Mouse (Mus musculus): Measurements from ENCODE around the gene Lyl1.
A peak's percentile ranks its signal among the peaks of the same experiment; 100 is the strongest.

Lyl1 gene

DNA sequence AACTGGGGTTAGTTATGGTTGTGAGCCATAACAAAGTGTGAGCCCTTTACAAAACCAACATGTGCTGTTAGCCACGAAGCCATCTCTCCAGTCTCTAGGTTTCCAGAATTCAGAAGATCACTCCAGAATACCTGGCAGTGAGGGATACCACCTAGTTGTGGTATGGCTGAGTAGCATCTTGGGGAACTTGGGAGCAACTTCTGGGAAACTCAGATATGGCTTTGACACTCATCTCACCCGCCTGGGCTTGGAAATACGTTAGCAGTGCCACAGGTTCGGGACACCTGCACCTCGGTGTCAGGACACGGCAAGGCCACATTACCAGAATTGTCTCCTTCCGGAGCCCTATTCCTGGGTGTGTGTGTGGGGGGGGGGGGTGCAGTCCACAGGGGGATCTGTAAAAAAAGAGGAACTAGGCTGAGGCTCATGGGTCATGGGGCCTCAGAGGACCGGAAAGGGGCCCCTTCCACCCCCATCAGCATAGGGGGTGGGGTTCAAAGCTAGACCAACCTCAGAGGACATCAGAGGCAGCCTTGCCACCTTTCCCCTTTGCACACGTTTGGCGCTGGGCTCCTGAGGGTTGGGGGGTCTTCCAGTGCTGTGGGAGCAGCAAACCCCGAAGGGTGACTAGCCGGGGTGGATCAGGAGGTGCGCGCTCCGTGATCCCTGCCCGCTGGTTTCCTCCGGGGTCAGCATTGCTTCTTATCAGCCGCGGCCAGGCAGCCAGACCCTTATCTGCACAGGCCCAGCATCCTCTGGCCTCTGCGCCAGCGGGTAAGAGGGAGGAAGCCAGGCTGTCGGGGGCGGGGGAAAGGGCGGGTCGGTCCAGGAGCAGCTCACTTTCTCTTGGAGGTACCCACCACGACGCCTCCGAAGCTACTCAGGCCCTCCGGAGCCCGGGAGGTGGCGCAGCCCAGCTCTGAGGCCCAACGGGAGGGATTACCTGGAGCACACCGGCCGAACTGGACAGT is at the start of gene Lyl1:
TSS of gene Lyl1 (plus strand) at position 517 of the 971 bp plus-strand sequence.
- DNase-seq: peak; percentile 82

- no peak for DNase-seq
These were observed 48.1 kb upstream of the Lyl1 start for GRCm38 (mm10) chr8:84653092-84653631.

DNA sequence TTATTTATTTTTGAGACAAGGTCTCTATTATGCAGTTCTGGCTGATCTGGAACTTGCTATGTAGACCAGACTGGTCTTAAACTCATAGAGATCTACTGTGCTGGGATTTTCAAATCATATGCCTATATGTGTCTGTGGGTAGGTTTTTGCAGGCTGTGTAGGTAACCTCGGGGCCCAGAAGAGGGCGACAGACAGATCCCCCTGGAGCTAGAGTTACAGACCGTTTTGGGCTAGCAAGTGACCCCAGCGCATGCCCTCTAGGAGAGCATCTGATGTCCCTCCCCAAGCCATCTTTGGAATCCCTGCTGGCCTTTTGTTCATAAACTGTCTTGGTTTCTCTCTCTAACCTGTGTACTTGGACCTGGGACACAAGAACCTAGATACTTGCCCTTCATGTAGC is 46.7 kb upstream of the Lyl1 start:
- DNase-seq: no peak

DNA sequence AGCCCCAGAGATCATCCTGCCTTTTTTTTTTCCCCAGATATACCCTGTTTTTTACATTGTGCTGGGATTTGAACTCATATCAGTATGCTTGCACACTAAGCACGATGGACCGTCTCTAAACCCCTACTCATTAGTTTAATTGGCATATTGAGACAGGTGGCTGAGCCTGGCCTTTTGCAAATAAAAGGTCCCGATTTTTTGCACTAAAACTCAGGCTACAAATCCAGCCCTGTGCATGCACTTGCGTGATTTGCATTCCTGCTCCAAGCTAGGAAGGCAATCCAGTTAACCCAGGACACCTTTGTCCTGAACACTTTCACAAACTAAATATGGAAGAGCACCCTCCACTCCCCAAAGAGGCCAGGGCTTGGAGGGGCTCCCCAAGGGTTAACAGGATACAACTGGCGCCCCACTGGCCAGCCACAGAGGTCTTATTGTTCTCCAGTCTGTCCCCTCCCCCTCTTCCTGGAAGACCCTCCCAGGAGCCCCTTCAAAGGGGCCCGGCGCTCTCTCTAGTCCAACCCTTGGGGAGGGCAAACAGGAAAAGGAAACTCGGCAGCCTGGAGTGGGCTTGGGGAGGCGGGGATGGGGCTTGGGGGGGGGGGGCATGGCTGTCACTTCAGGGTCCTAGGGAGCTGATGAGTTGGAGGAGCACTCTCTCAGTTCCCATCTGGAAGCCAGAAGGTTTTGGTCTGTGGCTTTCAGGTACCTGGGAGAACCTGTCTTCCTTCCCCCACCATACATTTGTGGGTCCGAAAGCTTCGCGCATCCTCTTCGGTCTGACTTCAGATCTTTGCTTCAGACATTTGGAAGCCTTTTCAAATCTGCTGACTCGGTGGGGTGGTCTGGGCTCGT is 45.7 kb upstream of the Lyl1 start:
- DNase-seq: peak; percentile 72

DNA sequence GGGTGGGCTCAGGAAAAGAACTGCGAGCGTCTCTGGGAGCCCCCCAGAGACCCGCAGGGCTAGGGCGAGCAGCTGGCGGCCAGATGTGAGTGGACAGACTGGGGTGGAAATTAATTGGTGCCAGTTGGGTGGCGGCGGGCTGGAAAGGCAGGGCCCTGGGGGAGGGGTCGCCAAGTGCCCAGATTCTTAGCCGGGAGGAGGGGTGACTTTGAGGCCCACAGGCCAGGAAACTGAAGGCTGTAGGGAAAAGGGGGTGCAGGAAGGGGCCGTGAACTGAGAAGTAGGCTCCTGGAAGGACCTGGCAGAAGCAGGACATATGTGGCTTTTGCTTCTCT is 45.1 kb upstream of the Lyl1 start:
- peak; percentile 59 for DNase-seq

DNA sequence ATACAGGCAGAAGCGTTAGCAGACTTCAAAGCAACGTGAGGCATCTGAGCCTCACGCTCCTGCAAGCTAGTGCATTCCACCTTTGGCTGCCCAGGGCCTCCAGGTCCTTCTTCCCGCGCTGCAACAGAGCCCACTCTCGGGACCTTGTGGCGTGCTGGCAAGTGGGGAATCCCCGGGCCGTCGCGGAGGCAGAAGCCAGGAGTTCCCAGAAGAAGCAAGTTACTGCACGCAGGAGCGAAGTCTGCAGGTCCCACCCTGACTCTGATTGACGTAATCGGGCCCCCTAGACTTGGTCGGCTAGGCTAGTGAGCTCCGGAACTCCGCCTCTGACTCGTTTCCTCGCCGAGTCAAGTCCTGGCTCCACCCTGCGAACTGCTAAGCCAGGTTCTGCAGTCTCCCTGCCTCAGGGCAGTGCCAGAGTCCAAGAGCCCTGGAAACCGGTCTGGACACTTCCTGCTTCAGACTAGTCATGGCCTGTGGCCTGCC is 44.6 kb upstream of the Lyl1 start:
- peak; percentile 91 for DNase-seq

GRCm38 (mm10) chr8:84657203-84657602 is 44.1 kb upstream of the Lyl1 start:
- DNase-seq: no peak

GRCm38 (mm10) chr8:84657680-84658079 is 43.6 kb upstream of the Lyl1 start:
- peak; percentile 42 for DNase-seq

GRCm38 (mm10) chr8:84658951-84659350 is 42.3 kb upstream of the Lyl1 start:
- no peak for DNase-seq

- DNase-seq: peak; percentile 81
These were observed 41.1 kb upstream of the Lyl1 start for GRCm38 (mm10) chr8:84659936-84660818.

DNA sequence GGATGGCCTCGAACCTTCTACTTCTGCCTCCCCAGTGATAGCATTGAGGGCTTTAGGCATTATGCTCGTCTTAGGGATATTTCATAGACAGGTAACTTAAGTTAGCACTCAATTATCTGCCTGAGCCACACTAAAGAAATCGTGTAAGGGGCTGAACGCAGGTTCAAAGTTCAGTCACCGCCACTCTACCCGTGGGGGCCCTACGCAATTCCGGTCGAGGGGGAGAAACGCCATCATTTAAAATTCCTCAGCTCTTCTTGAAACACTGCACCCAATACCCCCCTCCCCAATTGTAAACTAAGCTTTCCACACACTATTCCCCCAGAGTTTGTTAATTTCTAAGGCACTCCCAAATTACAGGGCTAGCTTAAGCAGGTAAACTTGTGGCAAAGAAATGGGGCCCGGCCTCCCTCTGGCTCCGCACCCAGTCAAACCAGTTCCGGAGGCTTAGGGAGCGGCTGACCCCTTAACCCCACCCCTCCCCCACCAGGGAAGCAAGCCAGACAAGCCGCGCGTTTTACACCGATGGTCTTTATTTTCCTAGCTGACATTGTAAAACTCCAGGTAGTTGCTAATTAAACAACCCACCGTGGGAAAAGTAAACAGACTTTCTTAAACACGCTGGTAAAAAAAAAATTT is 40.3 kb upstream of the Lyl1 start:
- DNase-seq: peak; percentile 88

DNA sequence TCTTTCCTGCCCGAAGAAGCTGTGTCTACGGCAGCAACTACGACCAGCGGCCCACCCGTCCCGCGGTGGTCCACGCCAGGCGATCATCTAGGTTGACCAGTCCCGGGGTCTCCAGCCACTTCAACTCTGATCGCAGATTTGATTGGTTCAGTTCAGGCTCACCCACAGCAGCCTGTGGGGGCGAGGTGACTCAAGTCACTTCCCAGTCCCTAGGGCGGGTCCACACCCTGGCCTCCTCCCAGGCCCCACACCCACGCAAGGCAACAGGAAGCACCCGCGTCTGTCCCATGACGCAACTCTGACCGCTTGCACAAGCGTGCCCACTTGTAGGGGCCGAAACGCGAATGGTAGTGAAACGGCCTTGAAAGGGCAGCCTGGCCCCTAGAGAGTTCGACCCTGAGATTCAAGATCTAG is 39.8 kb upstream of the Lyl1 start:
- peak; percentile 90 for DNase-seq

- peak; percentile 78 for DNase-seq
These were observed 39.2 kb upstream of the Lyl1 start for GRCm38 (mm10) chr8:84661961-84662571.

GRCm38 (mm10) chr8:84662581-84663065 is 38.6 kb upstream of the Lyl1 start, which contains the start of gene Ier2:
TSS of gene Ier2 (minus strand) at chr8:84662852.
- peak; percentile 96 for DNase-seq

- peak; percentile 98 for DNase-seq
These were observed 37.6 kb upstream of the Lyl1 start for GRCm38 (mm10) chr8:84663483-84664327.

- peak; percentile 88 for DNase-seq
These were observed 36.5 kb upstream of the Lyl1 start for GRCm38 (mm10) chr8:84664566-84665384.

- no peak for DNase-seq
These were observed 35.8 kb upstream of the Lyl1 start for GRCm38 (mm10) chr8:84665385-84665893.

DNA sequence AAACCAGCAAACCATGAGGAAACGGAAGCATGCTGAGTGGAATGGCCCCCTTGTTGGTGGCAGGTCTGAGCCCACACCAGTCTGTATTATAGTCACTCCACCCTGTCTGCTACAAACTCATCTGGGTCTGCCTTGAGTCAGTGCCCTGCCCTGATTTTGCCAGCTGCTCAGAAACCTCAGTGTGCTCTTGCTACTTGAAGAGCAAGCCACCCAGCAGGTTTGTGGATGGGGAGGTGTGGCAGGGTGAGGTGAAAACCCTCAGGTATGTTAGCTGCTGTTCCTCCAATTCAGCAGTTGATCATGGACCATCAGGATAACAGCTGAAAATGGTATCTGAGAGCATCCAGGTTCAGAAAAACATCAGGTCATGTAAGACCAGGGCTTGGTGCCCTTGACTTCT is 33.2 kb upstream of the Lyl1 start:
- no peak for DNase-seq

Measured in kidney, postnatal 10 days (tissue).